Comparison of ENCODE assay signal across 12 mouse cellular contexts in genomic region chr8:126692263-126692662, GRCm38 (mm10).
DNase-seq lines count a peak whose midpoint lies in the region; ATAC-seq and TF ChIP-seq lines count a peak whose summit lies in the region.
"Had no signal": no experiment of that assay in that cellular context is flagged by ENCODE, and none has a peak within 500 bp of the region (broad histone marks: within the 10 kb centered on the region; RNA-seq: fewer than 3 reads in every experiment).

No protein-coding gene starts in this region.

- no peaks in the 10 kb centered on the region for H3K36me3 ChIP-seq in liver, adult 2 months (ENCODE audit: control insufficient read depth, insufficient read depth, low read length)
- no peaks in the 10 kb centered on the region for H3K36me3 ChIP-seq in liver, postnatal 0 days (replicated peaks; ENCODE audit: insufficient read depth, low read length)
- no peaks in the 10 kb centered on the region for H3K36me3 ChIP-seq in kidney, postnatal 0 days (ENCODE audit: insufficient read depth, low read length)
- H3K36me3 ChIP-seq in small intestine, adult 2 months (ENCODE audit: control insufficient read depth, insufficient read depth, low read length), result no peaks in the 10 kb centered on the region
- H3K36me3 ChIP-seq: embryonic facial prominence, embryonic 15.5 days; hindbrain, embryonic 10.5 days; liver, embryonic 15.5 days had no signal

- 43% methylated on average over 3 of the region's 3 CpGs for WGBS in liver, adult 2 months
- WGBS in liver, postnatal 0 days (ENCODE audit: insufficient replicate concordance), result 44% methylated on average over 3 of the region's 3 CpGs
- 32% methylated on average over 3 of the region's 3 CpGs for WGBS in kidney, postnatal 0 days
- whole genome bisulfite sequencing in small intestine, adult 2 months, result 32% methylated on average over 3 of the region's 3 CpGs

- H3K4me1 ChIP-seq in liver, adult 2 months (ENCODE audit: control insufficient read depth, insufficient read depth, low read length), result peaks cover 3% of the 10 kb centered on the region; the same call in 1 of the 2 replicates
- H3K4me1 ChIP-seq in liver, postnatal 0 days (ENCODE audit: insufficient read depth), result 0 out of 2 replicates have a peak, but pooled peaks cover 15% of the 10 kb centered on the region
- H3K4me1 ChIP-seq in kidney, postnatal 0 days (replicated peaks; ENCODE audit: insufficient read depth, low read length), result peaks cover 6% of the 10 kb centered on the region; the same call in 1 of the 2 replicates
- H3K4me1 ChIP-seq in small intestine, adult 2 months (ENCODE audit: control insufficient read depth, insufficient read depth, insufficient read length, low read length), result peaks cover 13% of the 10 kb centered on the region; the same call in 1 of the 2 replicates

- intact Hi-C loops in gastrocnemius, postnatal 14 days (cut with DNase I; ENCODE audit: low total_unique reads), result loop anchor here (5.0 kb wide), 1 partner anchor 35 kb away; no protein-coding TSS in a partner anchor

- H3K27me3 ChIP-seq in liver, adult 2 months (ENCODE audit: control insufficient read depth, insufficient read depth, low read length), result no peaks in the 10 kb centered on the region
- no peaks in the 10 kb centered on the region for H3K27me3 ChIP-seq in liver, postnatal 0 days (ENCODE audit: insufficient read depth, low read length)
- no peaks in the 10 kb centered on the region for H3K27me3 ChIP-seq in kidney, postnatal 0 days (ENCODE audit: insufficient read depth, low read length)
- H3K27me3 ChIP-seq in small intestine, adult 2 months (ENCODE audit: control insufficient read depth, insufficient read depth, low read length), result no peaks in the 10 kb centered on the region
- H3K27me3 ChIP-seq: embryonic facial prominence, embryonic 15.5 days; liver, embryonic 15.5 days had no signal

- no peak overlapping the region for H3K9ac ChIP-seq in liver, adult 2 months (ENCODE audit: low read depth, low read length)
- H3K9ac ChIP-seq in liver, postnatal 0 days (replicated peaks), result no peak overlapping the region
- no peak overlapping the region for H3K9ac ChIP-seq in kidney, postnatal 0 days (ENCODE audit: low read depth, low read length)
- H3K9ac ChIP-seq: embryonic facial prominence, embryonic 15.5 days; liver, embryonic 15.5 days had no signal

- no peak for TF ChIP-seq CTCF in liver, adult 2 months (IDR thresholded peaks at IDR 0.05; ENCODE audit: low read depth, low read length)
- no peak for TF ChIP-seq CTCF in liver, postnatal 0 days (IDR thresholded peaks at IDR 0.05; ENCODE audit: low read depth)
- no peak for TF ChIP-seq CTCF in kidney, postnatal 0 days (IDR thresholded peaks at IDR 0.05; ENCODE audit: low read depth)
- no peak for TF ChIP-seq CTCF in small intestine, adult 2 months (IDR thresholded peaks at IDR 0.05; ENCODE audit: extremely low read depth, insufficient read length, insufficient replicate concordance, low read depth, low read length)

- TF ChIP-seq POLR2A in liver, adult 2 months (IDR thresholded peaks at IDR 0.05; ENCODE audit: extremely low read depth, insufficient read depth, low read length), result no peak
- no peak for TF ChIP-seq POLR2A in small intestine, adult 2 months (IDR thresholded peaks at IDR 0.05; ENCODE audit: low read depth, low read length)

- peak; percentile 50 for DNase-seq in liver, adult 2 months (ENCODE audit: extremely low read depth, low read depth, low spot score)
- no peak for DNase-seq in liver, postnatal 0 days
- peak; percentile 63 for DNase-seq in gastrocnemius, postnatal 14 days
- peak; percentile 74 for DNase-seq in kidney, postnatal 0 days (ENCODE audit: low spot score)
- DNase-seq in spleen, postnatal 4 days (ENCODE audit: low spot score in 2 of 2), result no peak
- no peak for DNase-seq in frontal cortex, postnatal 10 days (ENCODE audit: low spot score in 2 of 2)
- DNase-seq in right cerebral cortex, postnatal 36 days (ENCODE audit: low spot score in 2 of 2), result no peak
- DNase-seq: thymus, adult 18-20 months had no signal

- H3K27ac ChIP-seq in liver, adult 2 months (replicated peaks; ENCODE audit: insufficient read depth, low read depth, low read length), result no peak overlapping the region
- no peak overlapping the region for H3K27ac ChIP-seq in liver, postnatal 0 days (ENCODE audit: low read depth)
- H3K27ac ChIP-seq in kidney, postnatal 0 days, result no peak overlapping the region
- H3K27ac ChIP-seq in small intestine, adult 2 months (ENCODE audit: insufficient read depth, low read depth, low read length), result peak overlapping the region; percentile 3; the same call in 1 of the 2 replicates
- H3K27ac ChIP-seq: embryonic facial prominence, embryonic 15.5 days; hindbrain, embryonic 10.5 days; liver, embryonic 15.5 days had no signal

- H3K4me2 ChIP-seq in liver, postnatal 0 days (ENCODE audit: low read depth, low read length), result no peak overlapping the region
- no peak overlapping the region for H3K4me2 ChIP-seq in kidney, postnatal 0 days (ENCODE audit: low read length)
- H3K4me2 ChIP-seq: embryonic facial prominence, embryonic 15.5 days; liver, embryonic 15.5 days had no signal

- H3K4me3 ChIP-seq in liver, adult 2 months (ENCODE audit: insufficient read depth, low read depth, low read length), result no peak overlapping the region
- no peak overlapping the region for H3K4me3 ChIP-seq in liver, postnatal 0 days (ENCODE audit: low read depth, low read length)
- H3K4me3 ChIP-seq in kidney, postnatal 0 days (replicated peaks; ENCODE audit: low read depth, low read length), result no peak overlapping the region
- no peak overlapping the region for H3K4me3 ChIP-seq in small intestine, adult 2 months (ENCODE audit: low read depth, low read length)
- H3K4me3 ChIP-seq: embryonic facial prominence, embryonic 15.5 days; hindbrain, embryonic 10.5 days; liver, embryonic 15.5 days had no signal

- ATAC-seq in liver, postnatal 0 days, result no peak
- ATAC-seq in kidney, postnatal 0 days (replicated peaks; ENCODE audit: low FRiP score, low read depth), result no peak

- H3K79me2 ChIP-seq in liver, adult 2 months (ENCODE audit: control insufficient read depth, insufficient read depth, low read length), result no peaks in the 10 kb centered on the region

- no peak for TF ChIP-seq EP300 in liver, postnatal 0 days (IDR thresholded peaks at IDR 0.05; ENCODE audit: low read depth)

- no peaks in the 10 kb centered on the region for H3K9me3 ChIP-seq in liver, postnatal 0 days (ENCODE audit: low read length)
- H3K9me3 ChIP-seq in kidney, postnatal 0 days (replicated peaks; ENCODE audit: low read length), result no peaks in the 10 kb centered on the region
- H3K9me3 ChIP-seq: embryonic facial prominence, embryonic 15.5 days; hindbrain, embryonic 10.5 days; liver, embryonic 15.5 days had no signal

Comparison
In these comparisons a context has a peak if more than half of its experiments do, and no peak if none do; other contexts are left out.
1. DNase-seq: peak in liver, adult 2 months (single experiment), gastrocnemius, postnatal 14 days (single experiment) and kidney, postnatal 0 days (single experiment); none in liver, postnatal 0 days (single experiment), spleen, postnatal 4 days (0 of 2), frontal cortex, postnatal 10 days (0 of 2) and right cerebral cortex, postnatal 36 days (0 of 2).